8 mouse cellular contexts compared by ENCODE assay signal in genomic region chr14:54464293-54465005, GRCm38 (mm10). TPM values are rescaled to one million over a fixed set of nuclear protein-coding genes. Genes with fewer than 3 reads are reported as not detected.
A peak's percentile ranks its signal among the peaks of the same experiment; 100 is the strongest.
DNase-seq lines count a peak whose midpoint lies in the region; ATAC-seq and TF ChIP-seq lines count a peak whose summit lies in the region.

No protein-coding gene starts in this region.

- peak overlapping the region; percentile 67; the same call in 1 of the 2 replicates for H3K27ac ChIP-seq in forebrain, postnatal 0 days (ENCODE audit: low read depth, low read length)
- H3K27ac ChIP-seq in hindbrain, embryonic 14.5 days: peak overlapping the region; percentile 34
- peak overlapping the region; percentile 53 for H3K27ac ChIP-seq in limb, embryonic 14.5 days (replicated peaks; ENCODE audit: low read depth, low read length)
- peak overlapping the region; percentile 57 for H3K27ac ChIP-seq in midbrain, embryonic 14.5 days (replicated peaks; ENCODE audit: low read depth, low read length)

- H3K27me3 ChIP-seq in forebrain, postnatal 0 days (ENCODE audit: insufficient read depth, low read length): no peaks in the 10 kb centered on the region
- no peaks in the 10 kb centered on the region for H3K27me3 ChIP-seq in hindbrain, embryonic 14.5 days (ENCODE audit: control insufficient read depth, insufficient read depth, low read length)
- no peaks in the 10 kb centered on the region for H3K27me3 ChIP-seq in limb, embryonic 14.5 days (ENCODE audit: control insufficient read depth, insufficient read depth, low read length)
- H3K27me3 ChIP-seq in midbrain, embryonic 14.5 days (ENCODE audit: control insufficient read depth, insufficient read depth, low read length): no peaks in the 10 kb centered on the region

- peaks cover 21% of the 10 kb centered on the region for H3K36me3 ChIP-seq in forebrain, postnatal 0 days (ENCODE audit: insufficient read depth)
- H3K36me3 ChIP-seq in hindbrain, embryonic 14.5 days (replicated peaks; ENCODE audit: control insufficient read depth, insufficient read depth): peaks cover 26% of the 10 kb centered on the region
- peaks cover 31% of the 10 kb centered on the region for H3K36me3 ChIP-seq in limb, embryonic 14.5 days (ENCODE audit: control insufficient read depth, insufficient read depth, low read length)
- peaks cover 19% of the 10 kb centered on the region for H3K36me3 ChIP-seq in midbrain, embryonic 14.5 days (ENCODE audit: control insufficient read depth, insufficient read depth, low read length)

- no peaks in the 10 kb centered on the region for H3K4me1 ChIP-seq in forebrain, postnatal 0 days (ENCODE audit: insufficient read depth)
- H3K4me1 ChIP-seq in hindbrain, embryonic 14.5 days (replicated peaks; ENCODE audit: control insufficient read depth, insufficient read depth, low read length): peaks cover 8% of the 10 kb centered on the region
- H3K4me1 ChIP-seq in limb, embryonic 14.5 days (ENCODE audit: control insufficient read depth, insufficient read depth, low read length): peaks cover 3% of the 10 kb centered on the region; the same call in 1 of the 2 replicates
- H3K4me1 ChIP-seq in midbrain, embryonic 14.5 days (ENCODE audit: control insufficient read depth, insufficient read depth, low read length): peaks cover 4% of the 10 kb centered on the region; the same call in 1 of the 2 replicates

- intact Hi-C loops in left cerebral cortex, postnatal 14 days (cut with DNase I): no loop called here

- peak; percentile 62 for ATAC-seq in forebrain, postnatal 0 days
- ATAC-seq in hindbrain, embryonic 14.5 days (ENCODE audit: low FRiP score): peak; percentile 73
- peak; percentile 79 for ATAC-seq in limb, embryonic 14.5 days (ENCODE audit: low FRiP score, low read depth)
- ATAC-seq in midbrain, embryonic 14.5 days (ENCODE audit: low FRiP score, low TSS enrichment): peak; percentile 78

- no peak for TF ChIP-seq POLR2A in limb, embryonic 14.5 days (IDR thresholded peaks at IDR 0.05; ENCODE audit: borderline replicate concordance, extremely low read depth, insufficient read depth, insufficient read length)

- H3K9ac ChIP-seq in forebrain, postnatal 0 days: peak overlapping the region; percentile 81
- peak overlapping the region; percentile 69 for H3K9ac ChIP-seq in hindbrain, embryonic 14.5 days
- peak overlapping the region; percentile 66 for H3K9ac ChIP-seq in limb, embryonic 14.5 days (ENCODE audit: low read depth, low read length, severe bottlenecking)
- peak overlapping the region; percentile 67 for H3K9ac ChIP-seq in midbrain, embryonic 14.5 days (replicated peaks; ENCODE audit: low read length)

- TF ChIP-seq CTCF in forebrain, postnatal 0 days (IDR thresholded peaks at IDR 0.05; ENCODE audit: low read depth): peak; percentile 63

- H3K4me3 ChIP-seq in forebrain, postnatal 0 days (ENCODE audit: low read depth, low read length): peak overlapping the region; percentile 83
- H3K4me3 ChIP-seq in hindbrain, embryonic 14.5 days (replicated peaks; ENCODE audit: low read length): peak overlapping the region; percentile 60
- H3K4me3 ChIP-seq in limb, embryonic 14.5 days (replicated peaks; ENCODE audit: low read length): peak overlapping the region; percentile 74
- H3K4me3 ChIP-seq in midbrain, embryonic 14.5 days (replicated peaks; ENCODE audit: low read depth, low read length): peak overlapping the region; percentile 80

- H3K4me2 ChIP-seq in forebrain, postnatal 0 days (ENCODE audit: low read depth): peak overlapping the region; percentile 91
- H3K4me2 ChIP-seq in hindbrain, embryonic 14.5 days (replicated peaks): peak overlapping the region; percentile 89
- peak overlapping the region; percentile 69 for H3K4me2 ChIP-seq in limb, embryonic 14.5 days (replicated peaks; ENCODE audit: low read depth, low read length, severe bottlenecking)
- peak overlapping the region; percentile 85 for H3K4me2 ChIP-seq in midbrain, embryonic 14.5 days (ENCODE audit: low read length)

- H3K9me3 ChIP-seq in forebrain, postnatal 0 days (ENCODE audit: low read length): no peaks in the 10 kb centered on the region
- no peaks in the 10 kb centered on the region for H3K9me3 ChIP-seq in hindbrain, embryonic 14.5 days (ENCODE audit: control insufficient read depth, low read length)
- no peaks in the 10 kb centered on the region for H3K9me3 ChIP-seq in limb, embryonic 14.5 days (ENCODE audit: control insufficient read depth, low read length)
- no peaks in the 10 kb centered on the region for H3K9me3 ChIP-seq in midbrain, embryonic 14.5 days (ENCODE audit: control insufficient read depth, low read length)

- DNase-seq in left cerebral cortex, adult 18-20 months (ENCODE audit: low spot score in 2 of 2): peak; percentile 31 to 34
- DNase-seq in left cerebral cortex, postnatal 14 days (ENCODE audit: low spot score in 2 of 2): no peak
- DNase-seq in cerebellum, adult 8-10 months: peak; percentile 66
- DNase-seq in forebrain, postnatal 0 days: peak; percentile 61
- peak; percentile 66 for DNase-seq in hindbrain, embryonic 14.5 days (ENCODE audit: low spot score)
- DNase-seq in limb, embryonic 14.5 days (ENCODE audit: low spot score): peak; percentile 65
- DNase-seq in midbrain, embryonic 14.5 days: peak; percentile 75
- DNase-seq in spleen, postnatal 14 days (ENCODE audit: low spot score in 2 of 2): peak; percentile 63 to 70

- 1% methylated on average over 45 of the region's 57 CpGs for WGBS in forebrain, postnatal 0 days
- under 1% methylated on average over 46 of the region's 57 CpGs for WGBS in hindbrain, embryonic 14.5 days
- WGBS in limb, embryonic 14.5 days: under 1% methylated on average over 37 of the region's 57 CpGs
- under 1% methylated on average over 55 of the region's 57 CpGs for WGBS in midbrain, embryonic 14.5 days

RNA-seq across cellular contexts. Expression of gene Lrp10, which starts 0.5 kb away (rescaled TPM):
- 10 to 100 TPM; 21.1 to 22.2 TPM for total RNA-seq in left cerebral cortex, adult 18-20 months (2021)
- 10 to 100 TPM; 23.2 to 31.3 TPM for total RNA-seq in left cerebral cortex, postnatal 14 days (2021)
- 39.6 and 45.8 TPM in 2 replicates for total RNA-seq in forebrain, postnatal 0 days (2014; rRNA removed)
- 38.0 and 38.5 TPM in 2 replicates for polyA plus RNA-seq in forebrain, postnatal 0 days (2015; fragmentation: Nextera tagmentation; extraction: Ambion mirVana)
- 29.2 and 30.8 TPM in 2 replicates for polyA plus RNA-seq in hindbrain, embryonic 14.5 days (2014; fragmentation: Nextera tagmentation; extraction: Ambion mirVana)
- polyA plus RNA-seq in limb, embryonic 14.5 days (2012; rRNA removed): 45.7 and 55.7 TPM in 2 replicates
- 40.7 and 40.9 TPM in 2 replicates for polyA plus RNA-seq in limb, embryonic 14.5 days (2014; fragmentation: Nextera tagmentation; extraction: Ambion mirVana)
- polyA plus RNA-seq in midbrain, embryonic 14.5 days (2014; fragmentation: Nextera tagmentation; extraction: Ambion mirVana): 26.1 and 27.5 TPM in 2 replicates

RNA-seq across cellular contexts. Expression of gene Rem2, which starts 11.5 kb away (rescaled TPM):
- 1 to 10 TPM; 4.2 to 7.5 TPM for total RNA-seq in left cerebral cortex, adult 18-20 months (2021)
- total RNA-seq in left cerebral cortex, postnatal 14 days (2021): 1 to 10 TPM; 7.4 to 9.6 TPM
- total RNA-seq in forebrain, postnatal 0 days (2014; rRNA removed): 25.5 and 31.0 TPM in 2 replicates
- polyA plus RNA-seq in forebrain, postnatal 0 days (2015; fragmentation: Nextera tagmentation; extraction: Ambion mirVana): 22.5 and 28.0 TPM in 2 replicates
- polyA plus RNA-seq in hindbrain, embryonic 14.5 days (2014; fragmentation: Nextera tagmentation; extraction: Ambion mirVana): 32.5 and 41.1 TPM in 2 replicates
- polyA plus RNA-seq in limb, embryonic 14.5 days (2012; rRNA removed): 1.7 TPM in 2 replicates
- polyA plus RNA-seq in limb, embryonic 14.5 days (2014; fragmentation: Nextera tagmentation; extraction: Ambion mirVana): 1.4 and 2.1 TPM in 2 replicates
- polyA plus RNA-seq in midbrain, embryonic 14.5 days (2014; fragmentation: Nextera tagmentation; extraction: Ambion mirVana): 37.2 and 44.6 TPM in 2 replicates

RNA-seq across cellular contexts. Expression of gene Mmp14, which starts 33.0 kb away (rescaled TPM):
- total RNA-seq in left cerebral cortex, adult 18-20 months (2021): 10 to 100 TPM; 12.0 to 12.6 TPM
- 10 to 100 TPM; 19.0 to 22.0 TPM for total RNA-seq in left cerebral cortex, postnatal 14 days (2021)
- 29.0 and 40.7 TPM in 2 replicates for total RNA-seq in forebrain, postnatal 0 days (2014; rRNA removed)
- 32.5 and 39.1 TPM in 2 replicates for polyA plus RNA-seq in forebrain, postnatal 0 days (2015; fragmentation: Nextera tagmentation; extraction: Ambion mirVana)
- polyA plus RNA-seq in hindbrain, embryonic 14.5 days (2014; fragmentation: Nextera tagmentation; extraction: Ambion mirVana): 43.6 and 47.3 TPM in 2 replicates
- 385 and 418 TPM in 2 replicates for polyA plus RNA-seq in limb, embryonic 14.5 days (2012; rRNA removed)
- 251 and 273 TPM in 2 replicates for polyA plus RNA-seq in limb, embryonic 14.5 days (2014; fragmentation: Nextera tagmentation; extraction: Ambion mirVana)
- 36.2 and 58.5 TPM in 2 replicates for polyA plus RNA-seq in midbrain, embryonic 14.5 days (2014; fragmentation: Nextera tagmentation; extraction: Ambion mirVana)

RNA-seq across cellular contexts. Expression of gene Mrpl52, which starts 37.7 kb away (rescaled TPM):
- total RNA-seq in left cerebral cortex, adult 18-20 months (2021): 10 to 100 TPM; 89.2 to 93.8 TPM
- total RNA-seq in left cerebral cortex, postnatal 14 days (2021): 10 to 100 TPM; 79.5 to 91.5 TPM
- 151 and 217 TPM in 2 replicates for total RNA-seq in forebrain, postnatal 0 days (2014; rRNA removed)
- polyA plus RNA-seq in forebrain, postnatal 0 days (2015; fragmentation: Nextera tagmentation; extraction: Ambion mirVana): 277 and 336 TPM in 2 replicates
- polyA plus RNA-seq in hindbrain, embryonic 14.5 days (2014; fragmentation: Nextera tagmentation; extraction: Ambion mirVana): 245 and 308 TPM in 2 replicates
- 167 and 216 TPM in 2 replicates for polyA plus RNA-seq in limb, embryonic 14.5 days (2012; rRNA removed)
- polyA plus RNA-seq in limb, embryonic 14.5 days (2014; fragmentation: Nextera tagmentation; extraction: Ambion mirVana): 228 and 265 TPM in 2 replicates
- polyA plus RNA-seq in midbrain, embryonic 14.5 days (2014; fragmentation: Nextera tagmentation; extraction: Ambion mirVana): 293 and 337 TPM in 2 replicates

RNA-seq across cellular contexts. Expression of gene Slc7a7, which starts 46.9 kb away (rescaled TPM):
- total RNA-seq in left cerebral cortex, adult 18-20 months (2021): 1 to 10 TPM; 2.3 to 4.0 TPM
- total RNA-seq in left cerebral cortex, postnatal 14 days (2021): 1 to 10 TPM; 1.5 to 2.5 TPM
- 2.2 and 3.4 TPM in 2 replicates for total RNA-seq in forebrain, postnatal 0 days (2014; rRNA removed)
- 2.8 and 3.2 TPM in 2 replicates for polyA plus RNA-seq in forebrain, postnatal 0 days (2015; fragmentation: Nextera tagmentation; extraction: Ambion mirVana)
- polyA plus RNA-seq in hindbrain, embryonic 14.5 days (2014; fragmentation: Nextera tagmentation; extraction: Ambion mirVana): 4.5 and 6.2 TPM in 2 replicates
- 7.4 and 11.1 TPM in 2 replicates for polyA plus RNA-seq in limb, embryonic 14.5 days (2012; rRNA removed)
- 4.5 and 5.6 TPM in 2 replicates for polyA plus RNA-seq in limb, embryonic 14.5 days (2014; fragmentation: Nextera tagmentation; extraction: Ambion mirVana)
- 3.5 and 4.0 TPM in 2 replicates for polyA plus RNA-seq in midbrain, embryonic 14.5 days (2014; fragmentation: Nextera tagmentation; extraction: Ambion mirVana)

Comparison
In these comparisons a context has a peak if more than half of its experiments do, and no peak if none do; other contexts are left out.
1. DNase-seq: peak in left cerebral cortex, adult 18-20 months (2 of 2), cerebellum, adult 8-10 months (single experiment), forebrain, postnatal 0 days (single experiment), hindbrain, embryonic 14.5 days (single experiment), limb, embryonic 14.5 days (single experiment), midbrain, embryonic 14.5 days (single experiment) and spleen, postnatal 14 days (2 of 2); none in left cerebral cortex, postnatal 14 days (0 of 2).
2. Peak in every context shown above with its lines, with median percentiles within 50 percentile points of each other: ATAC-seq, H3K27ac ChIP-seq, H3K4me2 ChIP-seq, H3K4me3 ChIP-seq and H3K9ac ChIP-seq.